Mouse (Mus musculus) brain, embryonic 14.5 days (tissue): ENCODE results near the gene Grik3. TPM values are rescaled to one million over a fixed set of nuclear protein-coding genes. Genes with fewer than 3 reads are reported as not detected.
A peak's percentile ranks its signal among the peaks of the same experiment; 100 is the strongest.

Experiments
- DNase-seq: peaks from one replicate; pipeline ENCODE4 v3.0.0-alpha.2; 2011; ENCODE audit warnings: low read depth
- CTCF ChIP-seq: fragments of 200-500 bp; IDR thresholded peaks from 2 replicates; pipeline ENCODE4 v1.5.1; 2012; ENCODE audit warnings: inconsistent platforms, mild to moderate bottlenecking, moderate library complexity, borderline replicate concordance; ENCODE audit not compliant: insufficient read depth, insufficient read length; ENCODE audit errors: extremely low read depth
- POLR2A ChIP-seq: fragments of 200-500 bp; IDR thresholded peaks from 2 replicates; pipeline ENCODE4 v1.6.1; 2012; ENCODE audit warnings: mild to moderate bottlenecking, inconsistent platforms, borderline replicate concordance; ENCODE audit not compliant: poor library complexity, insufficient read depth, insufficient read length, severe bottlenecking; ENCODE audit errors: extremely low read depth
- polyA plus RNA-seq: library from polyadenylated mRNA; depleted of rRNA; stranded (reverse); fragments of >200 nt; gene quantifications from 2 replicates; pipeline ENCODE4 v1.2.3, GENCODE M21; 2012

Grik3 gene
- polyA plus RNA-seq, 1 experiment, result 37.1 TPM

DNA sequence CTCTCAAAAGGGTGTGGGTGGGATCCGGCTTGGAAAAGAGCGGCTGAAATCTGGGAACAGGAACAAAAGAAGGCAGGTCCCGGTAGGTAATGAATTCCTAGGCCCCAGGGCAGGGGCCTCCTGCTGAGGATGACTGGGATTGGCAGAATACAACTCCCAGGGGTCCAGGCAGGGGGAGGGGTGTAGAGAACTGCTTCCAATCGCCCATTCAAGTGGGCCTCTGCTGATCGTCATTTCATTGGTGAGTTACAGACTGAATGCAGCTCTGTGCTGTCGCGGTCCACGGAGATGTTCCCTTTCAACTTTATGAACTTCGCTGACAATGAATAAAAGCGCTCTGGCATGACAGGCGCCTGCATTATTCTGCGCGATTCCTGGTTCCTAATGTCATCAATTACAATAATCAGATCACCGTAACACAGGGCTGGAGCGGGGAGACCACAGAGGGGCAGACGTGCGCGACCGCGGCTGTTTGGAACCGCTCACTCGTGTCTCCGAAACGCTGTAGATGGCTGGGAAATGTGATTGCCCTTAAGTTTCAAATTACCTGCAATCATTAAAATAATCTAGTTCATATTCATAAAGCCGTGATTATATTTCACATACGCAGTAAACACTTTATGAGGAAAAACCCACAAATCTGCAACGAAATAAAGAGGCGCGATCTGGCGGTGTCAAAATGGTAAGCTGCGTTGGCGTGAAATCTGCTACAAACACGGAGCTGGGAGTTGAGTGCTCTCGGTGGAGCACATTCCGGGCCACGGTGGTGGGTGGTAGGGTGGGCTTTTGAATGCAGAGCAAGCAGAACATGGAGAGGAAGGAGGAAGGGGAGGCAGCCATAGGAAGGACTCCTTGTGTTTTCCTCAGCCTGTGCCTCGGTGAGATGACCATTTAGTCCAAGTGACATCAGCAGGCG is 239.1 kb downstream of the Grik3 start:
- DNase-seq, result peak; percentile 81
- TF ChIP-seq CTCF, result no peak
- no peak for TF ChIP-seq POLR2A

DNA sequence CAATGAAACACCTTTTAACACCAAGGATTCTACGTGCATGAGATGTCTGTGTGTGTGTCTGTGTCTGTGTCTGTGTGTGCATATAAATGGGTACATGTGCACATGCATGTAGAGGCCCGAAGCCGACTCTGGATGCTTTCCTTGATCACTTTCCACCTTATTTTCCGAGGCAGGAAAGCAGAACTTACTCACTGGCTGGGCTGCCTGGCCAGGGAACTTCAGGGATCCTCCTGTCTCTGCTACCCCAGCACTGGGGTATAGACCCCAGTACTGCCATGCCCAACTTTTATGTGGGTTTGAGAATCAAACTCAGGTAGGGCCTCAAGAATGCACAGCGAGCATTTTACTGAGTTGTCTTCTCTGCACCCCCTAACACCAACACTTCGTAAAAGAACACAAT is 240.3 kb downstream of the Grik3 start:
- TF ChIP-seq POLR2A, result no peak
- no peak for TF ChIP-seq CTCF
- DNase-seq, result no peak

DNA sequence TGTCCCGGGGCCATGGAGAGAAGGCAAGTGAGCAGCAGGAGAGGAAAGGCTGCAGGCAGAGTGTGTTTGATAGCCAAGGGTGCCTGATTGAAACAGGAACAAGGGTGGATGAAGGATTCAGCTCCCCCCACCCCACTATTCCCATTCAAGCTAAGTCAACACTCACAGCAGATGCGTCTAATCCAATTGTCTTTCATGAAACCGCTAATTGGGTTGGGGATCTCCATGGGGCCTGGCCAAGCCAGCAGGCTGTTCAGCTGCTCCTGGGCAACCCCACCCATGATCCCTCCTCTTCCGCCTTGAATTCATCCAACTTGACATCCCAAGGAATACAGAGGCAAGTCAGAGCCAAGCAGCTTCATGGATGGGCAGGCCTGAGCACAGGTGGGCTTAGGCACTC is 246.3 kb downstream of the Grik3 start:
- peak; percentile 53 for DNase-seq
- TF ChIP-seq POLR2A (no peak), CTCF (no peak)

DNA sequence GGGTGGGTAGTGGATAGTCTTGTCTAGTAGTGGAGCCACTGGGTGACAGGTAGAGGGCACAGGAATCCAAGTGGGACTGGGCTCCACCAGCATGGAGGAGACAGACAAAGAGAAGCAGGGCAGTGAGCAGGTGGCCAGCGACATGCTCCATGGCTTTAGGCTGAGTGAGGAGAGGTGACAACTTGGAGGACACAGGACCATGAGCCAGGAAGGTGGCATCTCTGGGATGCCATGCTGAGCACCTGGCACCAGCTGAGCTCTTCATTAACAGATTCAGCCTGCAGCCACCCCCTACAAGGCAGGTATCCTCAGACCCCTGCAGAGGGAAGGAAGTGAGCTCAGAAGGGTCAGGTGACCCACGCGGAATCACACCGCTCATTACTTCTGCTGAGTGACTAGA is 248.3 kb downstream of the Grik3 start:
- DNase-seq, result no peak
- TF ChIP-seq CTCF, result no peak
- no peak for TF ChIP-seq POLR2A

DNA sequence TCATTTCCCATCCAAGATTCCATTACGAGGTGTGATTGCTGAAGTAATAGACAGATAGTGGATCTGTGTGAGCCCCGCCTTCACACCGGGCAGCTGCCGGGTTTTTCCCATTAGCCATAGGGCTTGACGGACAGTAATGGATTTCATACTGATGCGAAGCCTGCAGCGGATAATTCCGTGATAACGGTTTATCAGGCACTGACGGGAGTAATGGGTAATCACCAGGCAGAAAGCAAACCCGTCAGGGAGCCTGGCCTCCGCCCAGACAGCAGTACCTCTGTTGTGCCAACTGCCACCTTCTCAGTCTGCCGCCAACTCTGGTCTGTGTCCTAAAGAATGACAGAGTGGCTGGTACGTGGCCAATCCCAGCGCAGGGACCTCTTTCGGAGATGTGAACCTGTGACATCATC is 251.7 kb downstream of the Grik3 start:
- peak; percentile 75 for DNase-seq
- no peak for TF ChIP-seq CTCF
- no peak for TF ChIP-seq POLR2A

DNA sequence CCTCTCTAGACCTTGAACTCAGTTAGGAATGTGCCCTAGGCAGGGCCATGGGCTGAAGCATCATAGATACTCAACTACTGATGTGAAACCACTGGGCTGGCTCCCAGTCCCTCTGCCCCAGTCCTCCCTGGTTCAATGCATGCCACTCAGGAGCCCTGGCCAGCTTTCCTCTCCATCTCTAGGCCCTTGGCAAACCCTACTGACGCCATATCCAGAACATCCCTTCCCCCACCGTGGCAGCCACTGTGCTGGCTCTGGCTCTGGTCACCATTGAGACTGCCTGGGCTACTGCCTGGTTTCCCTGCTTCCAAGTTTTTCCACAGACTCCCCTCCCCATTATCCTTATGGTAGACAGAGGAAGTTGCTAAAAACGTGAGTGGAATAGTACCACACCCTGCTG is 255.4 kb downstream of the Grik3 start:
- TF ChIP-seq CTCF (no peak), POLR2A (no peak)
- DNase-seq, result no peak

DNA sequence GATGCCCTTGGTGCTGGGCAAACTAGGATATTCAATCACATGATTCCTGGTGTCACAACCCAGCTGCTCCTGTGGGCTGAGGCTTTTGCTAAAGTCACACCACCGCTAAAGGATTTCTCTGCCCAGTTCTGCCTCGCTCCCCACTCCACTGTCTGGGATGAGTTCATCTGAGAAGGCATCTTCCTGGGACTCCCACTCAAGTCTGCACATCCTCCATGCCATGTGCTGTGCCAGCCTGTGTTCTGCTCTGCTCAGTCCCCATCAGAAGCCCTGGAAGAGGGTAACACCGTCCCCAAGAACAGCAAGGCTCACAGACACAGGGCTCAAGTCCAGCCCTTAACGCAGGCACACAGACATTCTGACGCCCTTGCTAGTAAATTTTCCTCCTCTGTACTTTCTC is 265.9 kb downstream of the Grik3 start:
- DNase-seq, result no peak

DNA sequence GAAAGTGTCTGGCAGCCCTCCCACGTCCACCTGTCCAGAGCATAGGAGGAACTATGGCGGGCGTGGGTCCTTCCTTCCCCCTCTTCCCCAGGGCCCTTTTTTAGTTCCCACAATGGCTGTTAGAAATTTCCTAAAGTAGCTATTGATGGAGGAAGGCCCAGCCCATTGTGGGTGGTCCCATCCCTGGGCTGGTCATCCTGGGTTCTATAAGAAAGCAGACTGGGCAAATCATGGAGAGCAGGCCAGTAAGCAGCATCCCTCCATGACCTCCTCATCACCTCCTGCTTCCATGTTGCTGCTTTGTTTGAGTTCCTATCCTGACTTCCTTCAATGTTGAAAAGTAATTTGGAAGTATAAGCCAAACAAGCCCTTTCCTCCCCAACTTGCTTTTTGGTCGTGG is 269.8 kb downstream of the Grik3 start:
- TF ChIP-seq POLR2A, result no peak
- no peak for TF ChIP-seq CTCF
- no peak for DNase-seq

More for the DNA sequence above, 265.9 kb downstream of the Grik3 start:
- TF ChIP-seq CTCF (no peak), POLR2A (no peak)

DNA sequence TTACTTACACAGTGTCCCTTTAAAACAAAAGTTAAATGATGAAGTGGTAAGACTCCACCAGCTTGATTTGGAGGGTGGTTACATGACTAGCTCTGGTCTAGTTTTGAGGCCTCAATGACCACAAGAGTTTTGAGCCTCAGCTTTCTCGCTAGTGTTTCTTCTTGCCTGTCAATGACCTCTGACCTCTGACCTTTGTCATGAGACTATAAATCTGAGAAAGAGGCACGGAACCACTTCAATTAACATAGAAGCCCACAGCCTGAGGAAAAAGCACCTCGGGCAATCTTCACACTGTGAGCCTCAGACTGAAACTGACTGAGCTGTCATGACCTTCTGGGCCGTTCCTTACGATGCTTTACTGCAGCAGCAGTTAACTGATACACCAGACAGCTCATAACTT is 272.6 kb downstream of the Grik3 start:
- DNase-seq, result no peak
- TF ChIP-seq POLR2A (no peak), CTCF (no peak)
